Mouse (Mus musculus): ENCODE results near the gene Ift172. TPM values are rescaled to one million over a fixed set of nuclear protein-coding genes. Genes with fewer than 3 reads are reported as not detected.

The Ift172 gene
- polyA plus RNA-seq, 1 experiment from 2014 or later = 28.5 TPM

DNA sequence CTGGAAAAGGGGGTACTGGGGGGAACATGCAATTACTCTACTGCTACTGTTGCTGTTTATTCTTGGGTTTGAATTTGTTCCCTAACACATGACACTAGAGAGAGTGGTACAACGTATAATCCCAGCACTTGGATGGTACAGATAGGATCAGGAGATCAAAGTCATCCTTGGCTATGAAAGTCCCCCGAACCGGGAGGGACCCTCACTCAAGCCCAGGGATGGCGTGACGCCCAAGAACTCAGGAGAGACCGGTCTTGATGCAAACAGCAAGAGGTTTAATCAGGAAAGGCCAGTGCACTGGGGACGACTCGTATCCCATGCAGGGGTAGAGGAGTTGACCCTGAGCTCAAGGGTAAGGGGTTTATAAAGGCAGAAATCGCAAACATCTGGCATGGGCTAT, 68.2 kb downstream of the Ift172 start:
- H3K27ac ChIP-seq (replicated peaks in 1 of 2; ENCODE audit: control insufficient read depth in 1 of 2, insufficient read depth in 1 of 2, low read depth in 2 of 2, low read length in 2 of 2) = no peak overlapping the region
- H3K27me3 ChIP-seq (ENCODE audit: control insufficient read depth, insufficient read depth, low read length) = no peaks in the 10 kb centered on the region
- no peak overlapping the region for H3K4me3 ChIP-seq (ENCODE audit: control insufficient read depth in 1 of 2, insufficient read depth in 1 of 2, low read depth in 1 of 2, low read length in 2 of 2)
- no peak overlapping the region for H3K4me2 ChIP-seq (ENCODE audit: low read length)
- no peak for ATAC-seq (ENCODE audit: insufficient number of reproducible peaks, insufficient read depth, low FRiP score, low read depth)
- no peaks in the 10 kb centered on the region for H3K36me3 ChIP-seq (ENCODE audit: control insufficient read depth, insufficient read depth, low read length)
- WGBS = 91% methylated on average over 9 of the region's 9 CpGs
- no peak overlapping the region for H3K9ac ChIP-seq (ENCODE audit: low read length)
- no peaks in the 10 kb centered on the region for H3K9me3 ChIP-seq (ENCODE audit: control insufficient read depth, low read length)
- peaks cover 5 to 21% of the 10 kb centered on the region in 2 experiments; a peak in 3 of 4 replicates for H3K4me1 ChIP-seq (ENCODE audit: control insufficient read depth in 2 of 2, insufficient read depth in 2 of 2, low read length in 2 of 2)

DNA sequence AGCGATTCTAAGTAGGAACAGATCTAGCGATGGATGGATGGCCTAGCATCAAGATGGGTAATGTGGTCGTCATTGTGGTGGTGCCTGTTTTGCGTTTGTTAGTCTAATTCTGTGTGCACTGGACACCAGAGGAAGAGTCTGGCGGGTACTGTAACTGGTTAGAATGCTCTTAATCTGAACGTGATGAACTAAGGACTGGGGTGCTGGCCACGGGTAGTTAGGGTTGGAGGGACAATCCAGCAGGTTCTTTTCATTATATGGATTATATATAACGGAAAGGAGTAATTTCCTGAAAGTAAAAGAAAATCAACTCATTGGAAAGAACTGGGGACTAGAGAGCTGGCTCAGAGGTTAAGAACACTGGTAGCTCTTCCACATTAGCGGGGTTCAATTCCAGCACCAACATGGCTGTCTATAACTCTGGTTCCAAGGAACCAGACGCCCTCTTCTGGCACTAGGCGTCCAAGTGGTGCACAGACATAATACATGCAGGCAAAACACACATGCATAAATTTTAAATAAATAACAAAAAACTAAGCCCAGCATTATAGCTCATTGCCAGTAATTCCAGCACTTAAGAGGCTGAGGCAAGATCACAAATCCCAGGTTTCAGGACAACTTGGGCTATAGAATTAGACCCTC, 69.5 kb downstream of the Ift172 start:
- peak overlapping the region; percentile 88 for H3K9ac ChIP-seq (ENCODE audit: low read length)
- no peaks in the 10 kb centered on the region for H3K36me3 ChIP-seq (ENCODE audit: control insufficient read depth, insufficient read depth, low read length)
- peak overlapping the region; percentile 84 for H3K4me2 ChIP-seq (ENCODE audit: low read length)
- H3K27me3 ChIP-seq (ENCODE audit: control insufficient read depth, insufficient read depth, low read length) = no peaks in the 10 kb centered on the region
- H3K4me3 ChIP-seq (ENCODE audit: control insufficient read depth in 1 of 2, insufficient read depth in 1 of 2, low read depth in 1 of 2, low read length in 2 of 2) = peak overlapping the region; percentile 75 to 93
- WGBS = 18% methylated on average over 11 of the region's 11 CpGs
- H3K9me3 ChIP-seq (ENCODE audit: control insufficient read depth, low read length) = no peaks in the 10 kb centered on the region
- H3K4me1 ChIP-seq (ENCODE audit: control insufficient read depth in 2 of 2, insufficient read depth in 2 of 2, low read length in 2 of 2) = peaks cover 5 to 21% of the 10 kb centered on the region in 2 experiments; a peak in 3 of 4 replicates
- ATAC-seq (ENCODE audit: insufficient number of reproducible peaks, insufficient read depth, low FRiP score, low read depth) = no peak
- peak overlapping the region; percentile 83 to 92 for H3K27ac ChIP-seq (replicated peaks in 1 of 2; ENCODE audit: control insufficient read depth in 1 of 2, insufficient read depth in 1 of 2, low read depth in 2 of 2, low read length in 2 of 2)

DNA sequence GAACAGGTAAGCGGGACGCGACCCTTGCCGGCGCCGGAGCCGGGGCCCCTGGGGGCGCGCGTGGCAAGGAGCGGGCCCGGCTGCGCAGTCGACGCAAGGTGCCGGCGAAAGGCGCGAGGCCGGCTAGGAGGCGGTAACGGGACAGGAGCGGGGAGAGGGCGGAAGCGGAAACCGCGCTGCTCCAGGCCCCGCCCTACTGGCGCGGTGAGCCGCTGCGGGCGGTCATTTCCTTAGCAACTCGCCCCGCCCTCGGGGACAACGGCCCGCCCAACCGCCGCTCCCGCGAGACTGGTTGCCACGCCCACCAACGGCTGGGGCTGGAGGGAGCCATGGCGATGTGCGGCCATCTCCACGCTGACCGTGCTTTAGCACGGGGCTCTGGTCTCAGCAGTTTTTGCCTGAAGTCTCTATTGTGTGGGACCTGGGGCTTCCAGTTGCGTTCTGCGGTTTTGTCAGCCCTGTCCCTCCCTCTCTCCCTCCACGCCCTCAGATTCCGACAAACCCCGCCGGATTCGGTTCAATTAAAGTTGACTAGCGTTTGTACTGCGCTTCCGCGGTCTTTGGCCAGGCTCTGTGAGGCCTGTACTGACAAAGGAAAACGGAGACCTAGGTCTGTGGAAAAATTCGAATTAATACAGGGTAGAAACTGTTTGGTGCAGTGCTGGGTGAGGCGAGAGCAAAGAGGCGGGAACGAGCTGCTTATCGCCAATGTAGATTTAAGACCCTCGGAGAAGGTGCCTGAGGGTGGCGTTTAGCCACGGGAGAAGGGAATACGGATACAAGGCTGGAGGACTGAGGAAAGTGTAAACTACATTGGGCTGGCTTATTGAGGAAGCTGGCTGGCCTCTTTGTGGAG, 70.2 kb downstream of the Ift172 start, which contains the start of gene Ppm1g:
Gene Ppm1g, minus strand, starts transcription at position 240 of the 856 bp plus-strand sequence.
- no peaks in the 10 kb centered on the region for H3K9me3 ChIP-seq (ENCODE audit: control insufficient read depth, low read length)
- H3K27me3 ChIP-seq (ENCODE audit: control insufficient read depth, insufficient read depth, low read length) = no peaks in the 10 kb centered on the region
- peak within 1 kb of the TSS; percentile 83 to 92 for H3K27ac ChIP-seq (replicated peaks in 1 of 2; ENCODE audit: control insufficient read depth in 1 of 2, insufficient read depth in 1 of 2, low read depth in 2 of 2, low read length in 2 of 2)
- peak within 1 kb of the TSS; percentile 75 to 93 for H3K4me3 ChIP-seq (ENCODE audit: control insufficient read depth in 1 of 2, insufficient read depth in 1 of 2, low read depth in 1 of 2, low read length in 2 of 2)
- peak within 1 kb of the TSS; percentile 88 for H3K9ac ChIP-seq (ENCODE audit: low read length)
- H3K36me3 ChIP-seq (ENCODE audit: control insufficient read depth, insufficient read depth, low read length) = no peaks in the 10 kb centered on the region
- peaks cover 5 to 21% of the 10 kb centered on the region in 2 experiments; a peak in 3 of 4 replicates for H3K4me1 ChIP-seq (ENCODE audit: control insufficient read depth in 2 of 2, insufficient read depth in 2 of 2, low read length in 2 of 2)
- peak within 1 kb of the TSS; percentile 84 for H3K4me2 ChIP-seq (ENCODE audit: low read length)
- under 1% methylated on average over 68 of the region's 70 CpGs for WGBS
- peak; percentile 97 for ATAC-seq (ENCODE audit: insufficient number of reproducible peaks, insufficient read depth, low FRiP score, low read depth)

DNA sequence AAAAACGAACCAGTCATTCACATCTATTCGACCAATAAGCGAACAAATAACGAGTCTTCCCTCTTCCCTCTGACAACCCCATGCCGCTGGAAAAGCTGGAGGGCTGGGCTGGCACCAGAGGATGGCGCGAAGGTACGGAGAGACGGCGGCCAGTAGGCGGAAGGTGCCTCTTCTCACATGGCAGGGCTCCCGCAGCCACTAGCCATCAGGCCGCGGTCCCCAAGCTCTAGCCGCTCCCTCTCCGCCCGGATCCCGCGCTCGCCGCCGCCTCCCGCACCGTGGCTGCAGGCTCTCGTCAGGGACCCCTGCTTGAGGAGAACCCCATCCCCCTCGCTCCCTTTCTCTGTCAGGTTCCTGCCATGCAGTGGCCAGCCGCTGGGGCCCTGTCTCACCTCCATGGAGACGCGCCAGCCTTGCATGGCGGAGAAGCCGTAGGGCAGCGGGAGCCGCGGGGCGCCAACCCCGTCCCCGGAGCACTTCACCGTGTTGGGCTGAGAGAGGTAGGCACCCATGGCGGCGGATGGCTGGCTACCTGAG, 70.9 kb downstream of the Ift172 start:
- Histone ChIP-seq H3K27ac (replicated peaks in 1 of 2; ENCODE audit: control insufficient read depth in 1 of 2, insufficient read depth in 1 of 2, low read depth in 2 of 2, low read length in 2 of 2) (peak overlapping the region; percentile 58 to 83), H3K4me1 (ENCODE audit: control insufficient read depth in 2 of 2, insufficient read depth in 2 of 2, low read length in 2 of 2) (peaks cover 5 to 21% of the 10 kb centered on the region in 2 experiments; a peak in 3 of 4 replicates), H3K9ac (ENCODE audit: low read length) (peak overlapping the region; percentile 88), H3K4me3 (ENCODE audit: control insufficient read depth in 1 of 2, insufficient read depth in 1 of 2, low read depth in 1 of 2, low read length in 2 of 2) (peak overlapping the region; percentile 57 to 93), H3K27me3 (ENCODE audit: control insufficient read depth, insufficient read depth, low read length) (no peaks in the 10 kb centered on the region), H3K4me2 (ENCODE audit: low read length) (peak overlapping the region; percentile 84), H3K36me3 (ENCODE audit: control insufficient read depth, insufficient read depth, low read length) (no peaks in the 10 kb centered on the region), H3K9me3 (ENCODE audit: control insufficient read depth, low read length) (no peaks in the 10 kb centered on the region)
- ATAC-seq (ENCODE audit: insufficient number of reproducible peaks, insufficient read depth, low FRiP score, low read depth) = peak; percentile 55
- 0% methylated on average over 39 of the region's 40 CpGs for WGBS

DNA sequence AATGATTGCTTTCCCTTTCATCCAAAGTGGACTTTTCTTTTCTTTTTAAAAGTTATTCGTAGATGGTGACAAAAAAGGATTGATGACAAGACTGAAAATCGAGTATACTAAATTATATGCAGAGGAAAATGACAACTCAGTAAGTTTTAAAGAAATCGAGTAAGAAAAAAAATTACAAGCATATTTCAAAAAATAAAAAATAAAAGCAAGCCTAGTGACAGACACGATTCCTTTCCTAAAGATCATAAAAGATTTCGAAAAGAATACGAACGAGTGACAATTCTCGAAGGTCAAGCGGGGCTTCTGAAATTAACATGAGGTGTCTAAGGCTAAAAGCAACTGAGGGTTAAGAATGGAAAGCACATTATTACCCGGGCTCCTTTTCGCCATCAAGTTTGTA, 71.4 kb downstream of the Ift172 start:
- peak overlapping the region; percentile 88 for H3K9ac ChIP-seq (ENCODE audit: low read length)
- peak overlapping the region; percentile 57 to 93 for H3K4me3 ChIP-seq (ENCODE audit: control insufficient read depth in 1 of 2, insufficient read depth in 1 of 2, low read depth in 1 of 2, low read length in 2 of 2)
- no peaks in the 10 kb centered on the region for H3K9me3 ChIP-seq (ENCODE audit: control insufficient read depth, low read length)
- H3K27ac ChIP-seq (replicated peaks in 1 of 2; ENCODE audit: control insufficient read depth in 1 of 2, insufficient read depth in 1 of 2, low read depth in 2 of 2, low read length in 2 of 2) = peak overlapping the region; percentile 58 to 83
- no peak for ATAC-seq (ENCODE audit: insufficient number of reproducible peaks, insufficient read depth, low FRiP score, low read depth)
- peaks cover 5 to 21% of the 10 kb centered on the region in 2 experiments; a peak in 3 of 4 replicates for H3K4me1 ChIP-seq (ENCODE audit: control insufficient read depth in 2 of 2, insufficient read depth in 2 of 2, low read length in 2 of 2)
- H3K36me3 ChIP-seq (ENCODE audit: control insufficient read depth, insufficient read depth, low read length) = no peaks in the 10 kb centered on the region
- peak overlapping the region; percentile 84 for H3K4me2 ChIP-seq (ENCODE audit: low read length)
- H3K27me3 ChIP-seq (ENCODE audit: control insufficient read depth, insufficient read depth, low read length) = no peaks in the 10 kb centered on the region
- under 1% methylated on average over 11 of the region's 11 CpGs for WGBS

DNA sequence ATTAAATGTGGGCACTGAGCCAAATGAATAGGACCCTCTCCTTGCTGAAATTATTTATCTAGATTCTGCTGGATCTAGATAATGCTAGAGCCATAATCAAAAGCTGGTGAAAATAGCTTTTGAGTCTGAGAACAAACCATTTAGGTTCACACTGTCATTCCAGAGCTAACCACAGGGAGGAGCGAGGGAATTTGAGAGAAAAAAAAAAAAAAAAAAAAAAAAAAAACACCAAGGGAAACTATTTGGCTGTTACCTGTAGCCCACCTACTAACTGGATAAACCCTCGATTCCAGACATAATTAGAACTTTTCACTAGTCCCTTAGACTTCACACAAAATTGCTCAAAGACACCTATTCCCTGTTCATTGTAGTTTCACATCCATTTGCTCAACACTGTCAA, 71.8 kb downstream of the Ift172 start:
- no peaks in the 10 kb centered on the region for H3K27me3 ChIP-seq (ENCODE audit: control insufficient read depth, insufficient read depth, low read length)
- no peak for ATAC-seq (ENCODE audit: insufficient number of reproducible peaks, insufficient read depth, low FRiP score, low read depth)
- peak overlapping the region in 1 of 2 experiments; percentile 6; a peak in 1 of 4 replicates for H3K27ac ChIP-seq (replicated peaks in 1 of 2; ENCODE audit: control insufficient read depth in 1 of 2, insufficient read depth in 1 of 2, low read depth in 2 of 2, low read length in 2 of 2)
- H3K36me3 ChIP-seq (ENCODE audit: control insufficient read depth, insufficient read depth, low read length) = no peaks in the 10 kb centered on the region
- peak overlapping the region; percentile 88 for H3K9ac ChIP-seq (ENCODE audit: low read length)
- peak overlapping the region; percentile 84 for H3K4me2 ChIP-seq (ENCODE audit: low read length)
- peak overlapping the region in 1 of 2 experiments; percentile 93; a peak in 2 of 4 replicates for H3K4me3 ChIP-seq (ENCODE audit: control insufficient read depth in 1 of 2, insufficient read depth in 1 of 2, low read depth in 1 of 2, low read length in 2 of 2)
- no peaks in the 10 kb centered on the region for H3K9me3 ChIP-seq (ENCODE audit: control insufficient read depth, low read length)
- peaks cover 5 to 21% of the 10 kb centered on the region in 2 experiments; a peak in 3 of 4 replicates for H3K4me1 ChIP-seq (ENCODE audit: control insufficient read depth in 2 of 2, insufficient read depth in 2 of 2, low read length in 2 of 2)
- WGBS = 4% methylated on average over 2 of the region's 2 CpGs

GRCm38 (mm10) chr5:31218294-31218693, 72.6 kb downstream of the Ift172 start:
- Histone ChIP-seq H3K4me2 (ENCODE audit: low read length) (no peak overlapping the region), H3K27me3 (ENCODE audit: control insufficient read depth, insufficient read depth, low read length) (no peaks in the 10 kb centered on the region), H3K36me3 (ENCODE audit: control insufficient read depth, insufficient read depth, low read length) (no peaks in the 10 kb centered on the region), H3K27ac (replicated peaks in 1 of 2; ENCODE audit: control insufficient read depth in 1 of 2, insufficient read depth in 1 of 2, low read depth in 2 of 2, low read length in 2 of 2) (no peak overlapping the region), H3K9ac (ENCODE audit: low read length) (no peak overlapping the region; the same call in 1 of the 2 replicates), H3K4me3 (ENCODE audit: control insufficient read depth in 1 of 2, insufficient read depth in 1 of 2, low read depth in 1 of 2, low read length in 2 of 2) (no peak overlapping the region), H3K9me3 (ENCODE audit: control insufficient read depth, low read length) (no peaks in the 10 kb centered on the region), H3K4me1 (ENCODE audit: control insufficient read depth in 2 of 2, insufficient read depth in 2 of 2, low read length in 2 of 2) (peaks cover 5 to 21% of the 10 kb centered on the region in 2 experiments; a peak in 3 of 4 replicates)
- WGBS = 46% methylated on average over 7 of the region's 7 CpGs
- no peak for ATAC-seq (ENCODE audit: insufficient number of reproducible peaks, insufficient read depth, low FRiP score, low read depth)
